Mouse (Mus musculus): ENCODE measurements around the gene Exoc7.

Exoc7 gene

GRCm38 (mm10) chr11:116307019-116307725, at the start of gene Exoc7:
Exoc7 (minus strand) TSS chr11:116307233.
- no peak for DNase-seq (ENCODE audit: low read depth, low spot score)

GRCm38 (mm10) chr11:116354521-116354920, 47.5 kb upstream of the Exoc7 start:
- no peak for DNase-seq (ENCODE audit: low read depth, low spot score)

GRCm38 (mm10) chr11:116353535-116353934, 46.5 kb upstream of the Exoc7 start:
- DNase-seq (ENCODE audit: low read depth, low spot score) = no peak

- DNase-seq (ENCODE audit: low read depth, low spot score) = peak; percentile 37
Measured at GRCm38 (mm10) chr11:116351294-116351693, 44.3 kb upstream of the Exoc7 start.

GRCm38 (mm10) chr11:116347955-116348354, 40.9 kb upstream of the Exoc7 start:
- no peak for DNase-seq (ENCODE audit: low read depth, low spot score)

- DNase-seq (ENCODE audit: low read depth, low spot score) = no peak
Measured at GRCm38 (mm10) chr11:116347012-116347411, 40.0 kb upstream of the Exoc7 start.

GRCm38 (mm10) chr11:116342069-116342791, 35.2 kb upstream of the Exoc7 start:
- peak; percentile 21 for DNase-seq (ENCODE audit: low read depth, low spot score)

GRCm38 (mm10) chr11:116337531-116337930, 30.5 kb upstream of the Exoc7 start:
- no peak for DNase-seq (ENCODE audit: low read depth, low spot score)

GRCm38 (mm10) chr11:116337000-116337399, 30.0 kb upstream of the Exoc7 start:
- no peak for DNase-seq (ENCODE audit: low read depth, low spot score)

- no peak for DNase-seq (ENCODE audit: low read depth, low spot score)
Measured at GRCm38 (mm10) chr11:116336393-116336792, 29.4 kb upstream of the Exoc7 start.

- DNase-seq (ENCODE audit: low read depth, low spot score) = peak; percentile 96
Measured at GRCm38 (mm10) chr11:116335244-116336036, 28.4 kb upstream of the Exoc7 start, which contains the start of gene Foxj1. Foxj1 (minus strand) TSS chr11:116335399.

GRCm38 (mm10) chr11:116334417-116334782, 27.4 kb upstream of the Exoc7 start:
- peak; percentile 16 for DNase-seq (ENCODE audit: low read depth, low spot score)

- DNase-seq (ENCODE audit: low read depth, low spot score) = peak; percentile 36
Measured at GRCm38 (mm10) chr11:116333526-116334416, 26.7 kb upstream of the Exoc7 start.

GRCm38 (mm10) chr11:116332983-116333270, 25.9 kb upstream of the Exoc7 start:
- no peak for DNase-seq (ENCODE audit: low read depth, low spot score)

GRCm38 (mm10) chr11:116332232-116332982, 25.4 kb upstream of the Exoc7 start:
- no peak for DNase-seq (ENCODE audit: low read depth, low spot score)

- DNase-seq (ENCODE audit: low read depth, low spot score) = no peak
Measured at GRCm38 (mm10) chr11:116330211-116330518, 23.1 kb upstream of the Exoc7 start.

- peak; percentile 74 for DNase-seq (ENCODE audit: low read depth, low spot score)
Measured at GRCm38 (mm10) chr11:116329314-116330210, 22.5 kb upstream of the Exoc7 start.

GRCm38 (mm10) chr11:116326963-116327603, 20.1 kb upstream of the Exoc7 start:
- peak; percentile 21 for DNase-seq (ENCODE audit: low read depth, low spot score)

Measured in R1 (cell line).